ENCODE assay signal across 28 mouse cellular contexts in the genomic region with DNA sequence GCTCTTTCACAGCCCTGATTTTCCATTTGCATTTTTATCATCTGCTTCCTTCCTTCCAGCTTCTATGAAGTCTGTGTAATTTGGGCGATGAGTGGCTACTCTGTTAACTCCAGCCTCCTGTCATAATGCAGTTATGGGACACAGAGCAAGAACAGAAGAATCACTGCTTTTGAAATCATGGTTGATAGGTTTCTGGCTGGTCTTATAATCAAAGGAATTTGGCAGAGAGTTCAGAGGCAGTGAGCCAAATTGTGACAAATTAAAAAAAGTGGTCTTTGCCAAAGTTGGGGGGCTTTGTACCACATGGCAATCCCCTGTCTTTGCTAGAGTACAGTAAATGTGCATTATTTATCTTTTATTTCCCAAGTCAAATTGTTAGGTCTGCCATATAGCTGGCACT.
DNase-seq lines count a peak whose midpoint lies in the region; ATAC-seq and TF ChIP-seq lines count a peak whose summit lies in the region.
"Had no signal": no experiment of that assay in that cellular context is flagged by ENCODE, and none has a peak within 500 bp of the region (broad histone marks: within the 10 kb centered on the region; RNA-seq: fewer than 3 reads in every experiment).

No protein-coding gene starts in this region.

- no peak for TF ChIP-seq CTCF in lung, embryonic 14.5 days (IDR thresholded peaks at IDR 0.05; ENCODE audit: low read depth)

- no peak overlapping the region for H3K9ac ChIP-seq in forebrain, embryonic 15.5 days (replicated peaks)
- no peak overlapping the region for H3K9ac ChIP-seq in forebrain, embryonic 11.5 days (ENCODE audit: low read length)
- no peak overlapping the region for H3K9ac ChIP-seq in lung, embryonic 14.5 days
- no peak overlapping the region for H3K9ac ChIP-seq in forebrain, embryonic 16.5 days (replicated peaks; ENCODE audit: low read depth, low read length)
- H3K9ac ChIP-seq: embryonic facial prominence, embryonic 15.5 days; heart, embryonic 13.5 days; liver, embryonic 14.5 days; lung, embryonic 15.5 days; neural tube, embryonic 15.5 days had no signal

- peak; percentile 94 for ATAC-seq in forebrain, embryonic 15.5 days (replicated peaks)
- no peak for ATAC-seq in forebrain, embryonic 11.5 days (replicated peaks; ENCODE audit: low FRiP score)
- ATAC-seq in lung, embryonic 14.5 days (ENCODE audit: insufficient read depth) = peak; percentile 63; the same call in 1 of the 2 replicates
- peak; percentile 97 for ATAC-seq in forebrain, embryonic 16.5 days

- intact Hi-C loops in heart, postnatal 25 days (cut with DNase I) = no loop called here
- intact Hi-C loops in left cerebral cortex, postnatal 36 days (cut with DNase I) = no loop called here

- no peak for DNase-seq in forebrain, embryonic 11.5 days (ENCODE audit: low spot score)
- DNase-seq in lung, embryonic 14.5 days = peak; percentile 57
- DNase-seq in lung, postnatal 14 days = no peak
- peak; percentile 1 for DNase-seq in retina, embryonic 14.5 days (ENCODE audit: low spot score)
- no peak for DNase-seq in heart, postnatal 25 days (ENCODE audit: low spot score)
- no peak for DNase-seq in left cerebral cortex, postnatal 36 days (ENCODE audit: low spot score in 2 of 2)
- DNase-seq: adrenal gland, adult 2 months; B cell, adult 2 months; cerebellum, adult 2 months; gastrocnemius, postnatal 25 days; heart, adult 18-20 months; heart, postnatal 14 days; kidney, adult 8-10 months; kidney, postnatal 14 days; layer of hippocampus, postnatal 36 days; lung, postnatal 4 days; right cerebral cortex, postnatal 25 days; thymus, postnatal 14 days had no signal

- 46% methylated on average over 1 of the region's 1 CpGs for WGBS in forebrain, embryonic 15.5 days
- WGBS in forebrain, embryonic 11.5 days = 84% methylated on average over 1 of the region's 1 CpGs
- whole genome bisulfite sequencing in lung, embryonic 14.5 days = 46% methylated on average over 1 of the region's 1 CpGs
- WGBS in forebrain, embryonic 16.5 days = 42% methylated on average over 1 of the region's 1 CpGs

- no peaks in the 10 kb centered on the region for H3K36me3 ChIP-seq in forebrain, embryonic 15.5 days
- no peaks in the 10 kb centered on the region for H3K36me3 ChIP-seq in forebrain, embryonic 11.5 days (ENCODE audit: control insufficient read depth, insufficient read depth, low read length)
- H3K36me3 ChIP-seq in lung, embryonic 14.5 days (ENCODE audit: insufficient read depth) = no peaks in the 10 kb centered on the region
- H3K36me3 ChIP-seq in forebrain, embryonic 16.5 days (ENCODE audit: control insufficient read depth, insufficient read depth) = no peaks in the 10 kb centered on the region
- H3K36me3 ChIP-seq: embryonic facial prominence, embryonic 15.5 days; G1E; heart, embryonic 13.5 days; lung, embryonic 15.5 days; neural tube, embryonic 15.5 days had no signal

- H3K27me3 ChIP-seq in forebrain, embryonic 15.5 days = no peaks in the 10 kb centered on the region
- no peaks in the 10 kb centered on the region for H3K27me3 ChIP-seq in forebrain, embryonic 11.5 days (ENCODE audit: control insufficient read depth, insufficient read depth, low read length)
- no peaks in the 10 kb centered on the region for H3K27me3 ChIP-seq in lung, embryonic 14.5 days (ENCODE audit: insufficient read depth, low read length)
- H3K27me3 ChIP-seq in forebrain, embryonic 16.5 days (replicated peaks; ENCODE audit: control insufficient read depth, insufficient read depth, low read length) = no peaks in the 10 kb centered on the region
- H3K27me3 ChIP-seq: CH12.LX; embryonic facial prominence, embryonic 15.5 days; heart, embryonic 13.5 days; lung, embryonic 15.5 days; neural tube, embryonic 15.5 days had no signal

- peaks cover 3% of the 10 kb centered on the region for H3K4me1 ChIP-seq in forebrain, embryonic 15.5 days
- no peaks in the 10 kb centered on the region for H3K4me1 ChIP-seq in forebrain, embryonic 11.5 days (replicated peaks; ENCODE audit: control insufficient read depth, insufficient read depth, low read length)
- no peaks in the 10 kb centered on the region for H3K4me1 ChIP-seq in lung, embryonic 14.5 days (ENCODE audit: insufficient read depth)
- H3K4me1 ChIP-seq in forebrain, embryonic 16.5 days (replicated peaks; ENCODE audit: control insufficient read depth, insufficient read depth, low read length) = no peaks in the 10 kb centered on the region
- H3K4me1 ChIP-seq: embryonic facial prominence, embryonic 15.5 days; heart, embryonic 13.5 days; lung, embryonic 15.5 days; neural tube, embryonic 15.5 days had no signal

- 0 out of 2 replicates have a peak overlapping the region, but pooled peaks have one; percentile 37 for H3K27ac ChIP-seq in forebrain, embryonic 15.5 days (replicated peaks)
- H3K27ac ChIP-seq in forebrain, embryonic 11.5 days (ENCODE audit: low read depth, low read length) = no peak overlapping the region
- no peak overlapping the region for H3K27ac ChIP-seq in lung, embryonic 14.5 days (ENCODE audit: low read depth)
- no peak overlapping the region for H3K27ac ChIP-seq in forebrain, embryonic 16.5 days (ENCODE audit: low read length)
- H3K27ac ChIP-seq: embryonic facial prominence, embryonic 15.5 days; heart, embryonic 13.5 days; layer of hippocampus, adult 2 months; liver, embryonic 14.5 days; lung, embryonic 15.5 days; neural tube, embryonic 15.5 days had no signal

- no peak overlapping the region for H3K4me2 ChIP-seq in forebrain, embryonic 15.5 days (replicated peaks)
- no peak overlapping the region for H3K4me2 ChIP-seq in forebrain, embryonic 11.5 days (ENCODE audit: low read depth, low read length, severe bottlenecking)
- no peak overlapping the region for H3K4me2 ChIP-seq in lung, embryonic 14.5 days
- H3K4me2 ChIP-seq in forebrain, embryonic 16.5 days (ENCODE audit: low read length) = no peak overlapping the region
- H3K4me2 ChIP-seq: embryonic facial prominence, embryonic 15.5 days; heart, embryonic 13.5 days; lung, embryonic 15.5 days; neural tube, embryonic 15.5 days had no signal

- H3K9me3 ChIP-seq in forebrain, embryonic 15.5 days = no peaks in the 10 kb centered on the region
- H3K9me3 ChIP-seq in forebrain, embryonic 11.5 days (ENCODE audit: control insufficient read depth, low read length) = no peaks in the 10 kb centered on the region
- no peaks in the 10 kb centered on the region for H3K9me3 ChIP-seq in lung, embryonic 14.5 days (ENCODE audit: low read depth, low read length)
- no peaks in the 10 kb centered on the region for H3K9me3 ChIP-seq in forebrain, embryonic 16.5 days (ENCODE audit: control insufficient read depth, low read length)
- H3K9me3 ChIP-seq: embryonic facial prominence, embryonic 15.5 days; G1E; heart, embryonic 13.5 days; lung, embryonic 15.5 days; neural tube, embryonic 15.5 days had no signal

- H3K4me3 ChIP-seq in forebrain, embryonic 15.5 days = no peak overlapping the region
- no peak overlapping the region for H3K4me3 ChIP-seq in forebrain, embryonic 11.5 days (ENCODE audit: low read depth, low read length)
- no peak overlapping the region for H3K4me3 ChIP-seq in lung, embryonic 14.5 days (ENCODE audit: low read depth, low read length)
- no peak overlapping the region for H3K4me3 ChIP-seq in forebrain, embryonic 16.5 days (replicated peaks; ENCODE audit: low read length)
- H3K4me3 ChIP-seq: embryonic facial prominence, embryonic 15.5 days; heart, embryonic 13.5 days; layer of hippocampus, adult 2 months; lung, embryonic 15.5 days; neural tube, embryonic 15.5 days had no signal

Comparison
In these comparisons a context has a peak if more than half of its experiments do, and no peak if none do; other contexts are left out.
1. DNase-seq: peak in lung, embryonic 14.5 days (single experiment) and retina, embryonic 14.5 days (single experiment); none in forebrain, embryonic 11.5 days (single experiment), lung, postnatal 14 days (single experiment), heart, postnatal 25 days (single experiment) and left cerebral cortex, postnatal 36 days (0 of 2).